Mouse (Mus musculus) hindbrain, embryonic 13.5 days (tissue): ENCODE data around the gene Myb. TPM values are rescaled to one million over a fixed set of nuclear protein-coding genes. Genes with fewer than 3 reads are reported as not detected.
A peak's percentile ranks its signal among the peaks of the same experiment; 100 is the strongest.

ENCODE experiments used
- ATAC-seq: fragments of 200-750 bp; cut with Nextera tagmentation; 2 replicates; pipeline ENCODE4 v1.8.0; 2017; ENCODE audit warnings: moderate TSS enrichment; ENCODE audit not compliant: low FRiP score
- H3K27ac ChIP-seq: fragments of 300-500 bp; sonication (generic); 2 replicates; pipeline ENCODE4 v1.5.1; 2015; ENCODE audit warnings: inconsistent platforms, mild to moderate bottlenecking, moderate library complexity
- H3K27me3 ChIP-seq: fragments of 300-500 bp; sonication (generic); 2 replicates; pipeline ENCODE4 v1.6.1; 2015; ENCODE audit warnings: mild to moderate bottlenecking, inconsistent platforms
- H3K36me3 ChIP-seq: fragments of 300-500 bp; sonication (generic); 2 replicates; pipeline ENCODE4 v1.6.1; 2015; ENCODE audit warnings: mild to moderate bottlenecking, inconsistent platforms
- H3K4me1 ChIP-seq: fragments of 300-500 bp; sonication (generic); replicated peaks from 2 replicates; pipeline ENCODE4 v1.6.1; 2015; ENCODE audit warnings: inconsistent platforms
- H3K4me2 ChIP-seq: fragments of 300-500 bp; sonication (generic); 2 replicates; pipeline ENCODE4 v1.6.1; 2015; ENCODE audit warnings: inconsistent platforms, mild to moderate bottlenecking, moderate library complexity
- H3K4me3 ChIP-seq: fragments of 300-500 bp; sonication (generic); 2 replicates; pipeline ENCODE4 v1.5.1; 2015; ENCODE audit warnings: mild to moderate bottlenecking, inconsistent platforms
- H3K9ac ChIP-seq: fragments of 300-500 bp; sonication (generic); 2 replicates; pipeline ENCODE4 v1.6.1; 2015; ENCODE audit warnings: mild to moderate bottlenecking, inconsistent platforms
- H3K9me3 ChIP-seq: fragments of 300-500 bp; sonication (generic); 2 replicates; pipeline ENCODE4 v1.6.1; 2016; ENCODE audit warnings: inconsistent platforms
- WGBS: fragments of 180-500 bp; shearing (Covaris S2); methylation state at CpG from one replicate; pipeline ENCODE4 v1.1.7; 2015; 5-methylcytosine and 5-hydroxymethylcytosine counted together
- polyA plus RNA-seq: library from polyadenylated mRNA; unstranded; fragments of >200 nt; fragmentation: Nextera tagmentation; extraction: Ambion mirVana; gene quantifications from 2 replicates; pipeline ENCODE4 v1.2.1, GENCODE M21; 2015

The Myb gene
- polyA plus RNA-seq, 1 experiment from 2014 or later = 2.3 TPM

- Histone ChIP-seq H3K4me3 (no peak overlapping the region), H3K9me3 (no peaks in the 10 kb centered on the region), H3K4me2 (no peak overlapping the region), H3K27me3 (peaks cover 11% of the 10 kb centered on the region), H3K36me3 (no peaks in the 10 kb centered on the region), H3K4me1 (peaks cover 30% of the 10 kb centered on the region), H3K27ac (no peak overlapping the region), H3K9ac (no peak overlapping the region)
- 36% methylated on average over 3 of the region's 3 CpGs for WGBS
- ATAC-seq = no peak
Measured at GRCm38 (mm10) chr10:21087614-21088232, 73.1 kb downstream of the Myb start.

GRCm38 (mm10) chr10:21085044-21085443 lies 75.7 kb downstream of the Myb start:
- no peak for ATAC-seq
- Histone ChIP-seq H3K36me3 (peaks cover 4% of the 10 kb centered on the region; the same call in 1 of the 2 replicates), H3K27me3 (peaks cover 16% of the 10 kb centered on the region; the same call in 1 of the 2 replicates), H3K4me3 (no peak overlapping the region), H3K9ac (no peak overlapping the region), H3K9me3 (no peaks in the 10 kb centered on the region), H3K27ac (no peak overlapping the region), H3K4me1 (peaks cover 35% of the 10 kb centered on the region), H3K4me2 (no peak overlapping the region)
- 79% methylated on average over 5 of the region's 5 CpGs for WGBS

- H3K4me3 ChIP-seq = no peak overlapping the region
Measured at GRCm38 (mm10) chr10:21083391-21083918, 77.3 kb downstream of the Myb start.

GRCm38 (mm10) chr10:21082447-21082846 lies 78.3 kb downstream of the Myb start:
- Histone ChIP-seq H3K9me3 (no peaks in the 10 kb centered on the region), H3K36me3 (peaks cover 16% of the 10 kb centered on the region), H3K4me3 (no peak overlapping the region), H3K4me1 (peaks cover 29% of the 10 kb centered on the region), H3K27me3 (peaks cover 19% of the 10 kb centered on the region; the same call in 1 of the 2 replicates), H3K27ac (no peak overlapping the region), H3K9ac (no peak overlapping the region), H3K4me2 (no peak overlapping the region)
- 15% methylated on average over 8 of the region's 8 CpGs for WGBS
- peak; percentile 73; the same call in 1 of the 2 replicates for ATAC-seq

More at GRCm38 (mm10) chr10:21083391-21083918, 77.3 kb downstream of the Myb start:
- H3K9ac ChIP-seq = no peak overlapping the region
- no peak for ATAC-seq
- H3K36me3 ChIP-seq = peaks cover 16% of the 10 kb centered on the region
- peaks cover 19% of the 10 kb centered on the region; the same call in 1 of the 2 replicates for H3K27me3 ChIP-seq
- peaks cover 35% of the 10 kb centered on the region for H3K4me1 ChIP-seq
- no peak overlapping the region for H3K4me2 ChIP-seq
- peak overlapping the region; percentile 48; the same call in 1 of the 2 replicates for H3K27ac ChIP-seq
- no peaks in the 10 kb centered on the region for H3K9me3 ChIP-seq
- WGBS = 56% methylated on average over 8 of the region's 8 CpGs

GRCm38 (mm10) chr10:21077151-21077719 lies 83.5 kb downstream of the Myb start:
- Histone ChIP-seq H3K4me3 (no peak overlapping the region), H3K9me3 (no peaks in the 10 kb centered on the region), H3K9ac (no peak overlapping the region), H3K4me1 (peaks cover 2% of the 10 kb centered on the region; the same call in 1 of the 2 replicates), H3K36me3 (peaks cover 22% of the 10 kb centered on the region), H3K27ac (no peak overlapping the region), H3K4me2 (no peak overlapping the region), H3K27me3 (0 out of 2 replicates have a peak, but pooled peaks cover 10% of the 10 kb centered on the region)
- WGBS = 73% methylated on average over 14 of the region's 14 CpGs
- no peak for ATAC-seq

GRCm38 (mm10) chr10:21076731-21077130 lies 84.1 kb downstream of the Myb start:
- Histone ChIP-seq H3K4me2 (no peak overlapping the region), H3K9me3 (no peaks in the 10 kb centered on the region), H3K4me3 (no peak overlapping the region), H3K27me3 (0 out of 2 replicates have a peak, but pooled peaks cover 10% of the 10 kb centered on the region), H3K36me3 (peaks cover 22% of the 10 kb centered on the region), H3K9ac (no peak overlapping the region), H3K4me1 (no peaks in the 10 kb centered on the region), H3K27ac (no peak overlapping the region)
- WGBS = 93% methylated on average over 7 of the region's 7 CpGs
- ATAC-seq = no peak

GRCm38 (mm10) chr10:21076137-21076536 lies 84.6 kb downstream of the Myb start:
- WGBS = 88% methylated on average over 1 of the region's 1 CpGs
- ATAC-seq = no peak
- no peak overlapping the region for H3K27ac ChIP-seq

More at GRCm38 (mm10) chr10:21076137-21076536, 84.6 kb downstream of the Myb start:
- Histone ChIP-seq H3K4me3 (no peak overlapping the region), H3K4me1 (no peaks in the 10 kb centered on the region), H3K27me3 (0 out of 2 replicates have a peak, but pooled peaks cover 10% of the 10 kb centered on the region), H3K36me3 (peaks cover 25% of the 10 kb centered on the region), H3K4me2 (no peak overlapping the region), H3K9me3 (no peaks in the 10 kb centered on the region), H3K9ac (no peak overlapping the region)

Other genes with a start within 250 kb of the Myb start
- gene Ahi1, start 208.4 kb downstream of the Myb start, polyA plus RNA-seq = 59.5 and 60.1 TPM in 2 replicates
- gene Hbs1l, start 135.0 kb upstream of the Myb start, polyA plus RNA-seq = 99.1 and 102 TPM in 2 replicates
- 0.13 TPM in 1 of 2 replicates, not detected in the other for gene Aldh8a1, start 216.3 kb upstream of the Myb start, polyA plus RNA-seq